Mouse (Mus musculus) c-Kit-negative CD71-positive TER-119-positive erythroid progenitor cells, embryonic 14.5 days (primary cell): ENCODE measurements around the gene Pdzd9.
A peak's percentile ranks its signal among the peaks of the same experiment; 100 is the strongest.
"Not testable (repeated sequence)": the region's sequence is repeated elsewhere in the genome, so short reads cannot be mapped to it uniquely, and the experiment has no call there.

ENCODE experiments used
- DNase-seq: peaks from one replicate; pipeline ENCODE4 v3.0.0-alpha.2; 2013; ENCODE audit warnings: low read depth, low spot score

Gene Pdzd9

DNA sequence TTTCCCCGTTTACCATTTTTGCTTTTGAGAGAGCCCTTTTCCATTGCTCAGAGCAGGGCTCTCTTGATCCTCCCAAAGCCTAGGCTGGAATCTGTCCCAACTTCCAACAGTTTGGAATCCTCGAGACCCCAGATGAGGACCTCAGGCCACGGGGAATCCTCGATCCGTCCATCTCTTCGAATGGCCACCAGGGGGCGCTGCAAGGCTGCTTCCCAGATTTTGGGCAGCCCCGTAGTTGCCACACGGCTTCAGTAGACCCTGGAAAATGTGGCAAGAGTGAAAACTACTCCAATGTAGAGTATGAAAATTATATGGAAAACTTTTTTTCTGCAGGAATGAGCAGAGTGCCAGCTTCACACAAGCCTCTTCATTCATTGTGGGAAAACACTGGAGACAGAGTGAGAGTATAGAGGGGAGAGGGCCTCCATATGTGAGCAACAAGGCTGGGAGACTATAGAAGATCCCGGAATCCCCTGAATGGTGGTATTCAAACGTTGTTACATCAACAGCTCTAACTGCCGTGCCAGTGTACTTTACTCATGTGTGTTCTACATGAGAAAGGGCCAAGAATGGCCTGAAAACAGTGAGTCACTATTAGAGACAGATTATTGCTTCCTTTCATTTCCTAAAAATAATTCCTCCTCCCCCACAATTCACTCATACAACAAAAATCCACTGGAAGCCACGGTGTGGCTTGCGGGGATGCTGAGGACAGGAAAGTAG lies at the start of gene Pdzd9:
TSS of gene Pdzd9 (minus strand) at position 191 of the 723 bp plus-strand sequence.
- DNase-seq, result no peak

- no peak for DNase-seq
Observed at GRCm38 (mm10) chr7:120717261-120717660, 47.1 kb upstream of the Pdzd9 start.

- not testable (repeated sequence) for DNase-seq
Observed at GRCm38 (mm10) chr7:120713951-120714350, 43.8 kb upstream of the Pdzd9 start.

GRCm38 (mm10) chr7:120713225-120713624 lies 43.1 kb upstream of the Pdzd9 start:
- no peak for DNase-seq

GRCm38 (mm10) chr7:120712071-120712470 lies 41.9 kb upstream of the Pdzd9 start:
- DNase-seq, result no peak

- no peak for DNase-seq
Observed at GRCm38 (mm10) chr7:120703888-120704287, 33.7 kb upstream of the Pdzd9 start.

GRCm38 (mm10) chr7:120699586-120699985 lies 29.4 kb upstream of the Pdzd9 start:
- no peak for DNase-seq

DNA sequence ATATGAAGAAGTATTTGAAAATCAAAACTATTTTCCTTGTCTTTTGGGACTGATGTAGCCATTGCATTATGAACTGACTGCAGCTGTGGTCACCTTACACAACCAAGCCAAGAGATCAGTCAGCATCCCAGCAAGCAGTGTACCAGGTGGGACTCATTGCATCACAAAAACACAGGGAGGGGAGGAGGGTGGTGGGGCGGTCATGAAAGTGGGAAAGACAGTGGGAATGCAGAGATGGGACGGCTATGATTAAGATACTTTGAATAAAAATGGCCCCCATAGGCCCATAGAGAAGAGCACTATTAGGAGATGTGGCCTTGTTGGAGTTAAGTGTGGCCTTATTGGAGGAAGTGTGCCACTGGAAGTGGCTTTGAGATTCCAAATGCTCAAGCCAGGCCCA lies 26.2 kb upstream of the Pdzd9 start:
- DNase-seq, result no peak

DNA sequence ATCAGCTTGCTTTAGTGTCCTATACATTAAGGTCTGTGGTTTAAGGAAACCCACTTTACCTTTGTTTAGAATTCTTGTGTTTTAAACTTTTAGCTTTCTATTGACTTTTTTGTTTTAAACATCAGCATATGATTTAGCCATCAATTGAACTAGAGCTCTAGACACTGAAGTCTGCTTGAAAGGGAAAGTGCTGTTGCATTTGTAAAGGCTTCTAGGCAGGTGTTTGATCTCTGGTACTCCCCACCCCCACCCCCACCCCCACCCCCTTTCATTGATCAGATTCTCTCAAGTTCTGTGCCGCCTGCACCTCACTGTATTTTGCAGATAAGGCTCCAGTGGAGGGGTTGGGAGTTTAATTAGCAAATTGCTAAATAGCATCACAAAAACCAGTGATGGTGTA lies 25.5 kb upstream of the Pdzd9 start:
- no peak for DNase-seq

DNA sequence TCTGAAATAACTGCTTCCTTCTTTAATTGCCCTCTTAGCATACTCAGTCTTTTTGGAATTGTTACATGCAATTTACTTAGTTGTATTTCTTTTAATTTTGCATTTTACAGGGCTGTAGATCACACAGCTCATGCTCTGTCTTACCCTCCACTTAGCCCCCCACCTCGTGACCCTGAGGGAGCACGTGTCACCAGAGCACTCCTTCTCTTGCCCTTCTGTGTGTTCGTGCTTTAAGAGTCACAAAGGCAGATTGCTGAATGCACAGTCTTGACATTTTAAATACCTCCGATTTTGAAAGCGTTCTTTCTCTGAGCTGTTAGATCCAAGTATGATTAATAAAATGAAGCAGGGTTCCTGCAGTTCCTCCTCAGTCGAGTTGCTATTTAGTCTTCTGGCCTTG lies 25.1 kb upstream of the Pdzd9 start:
- no peak for DNase-seq

- DNase-seq, result no peak
Observed at GRCm38 (mm10) chr7:120693831-120694375, 23.8 kb upstream of the Pdzd9 start.

- DNase-seq, result no peak
Observed at GRCm38 (mm10) chr7:120690634-120691033, 20.5 kb upstream of the Pdzd9 start.

GRCm38 (mm10) chr7:120685227-120685626 lies 15.1 kb upstream of the Pdzd9 start:
- no peak for DNase-seq

GRCm38 (mm10) chr7:120684731-120685161 lies 14.6 kb upstream of the Pdzd9 start:
- DNase-seq, result no peak

- DNase-seq, result no peak
Observed at GRCm38 (mm10) chr7:120682002-120682401, 11.9 kb upstream of the Pdzd9 start.

- DNase-seq, result no peak
Observed at GRCm38 (mm10) chr7:120679023-120679422, 8.9 kb upstream of the Pdzd9 start.

- no peak for DNase-seq
Observed at GRCm38 (mm10) chr7:120677764-120678531, 7.8 kb upstream of the Pdzd9 start.

GRCm38 (mm10) chr7:120677001-120677643 lies 7.0 kb upstream of the Pdzd9 start, which contains the start of gene Mosmo:
Mosmo (plus strand) TSS chr7:120677618.
- DNase-seq, result peak; percentile 45

- no peak for DNase-seq
Observed at GRCm38 (mm10) chr7:120671271-120671670, 1.1 kb upstream of the Pdzd9 start.

DNA sequence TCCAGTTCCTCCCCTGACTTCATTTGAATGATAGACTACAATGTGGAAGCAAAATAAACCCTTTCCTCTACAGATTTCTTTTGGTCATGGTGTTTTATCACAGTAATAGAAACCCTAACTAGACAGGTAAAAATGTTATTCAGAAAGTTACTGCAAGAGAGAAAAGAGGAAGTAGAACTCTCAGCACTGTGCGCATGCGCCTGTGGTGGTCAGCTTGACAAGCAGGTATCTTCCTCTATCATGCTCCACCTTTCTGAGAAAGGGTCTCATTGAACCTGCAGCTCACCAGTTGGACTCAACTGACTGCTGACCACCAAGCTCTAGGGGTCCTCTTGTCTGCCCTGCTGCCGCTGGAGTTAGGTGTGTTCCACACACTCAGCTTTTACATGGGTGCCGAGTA lies 8.1 kb downstream of the Pdzd9 start:
- no peak for DNase-seq

DNA sequence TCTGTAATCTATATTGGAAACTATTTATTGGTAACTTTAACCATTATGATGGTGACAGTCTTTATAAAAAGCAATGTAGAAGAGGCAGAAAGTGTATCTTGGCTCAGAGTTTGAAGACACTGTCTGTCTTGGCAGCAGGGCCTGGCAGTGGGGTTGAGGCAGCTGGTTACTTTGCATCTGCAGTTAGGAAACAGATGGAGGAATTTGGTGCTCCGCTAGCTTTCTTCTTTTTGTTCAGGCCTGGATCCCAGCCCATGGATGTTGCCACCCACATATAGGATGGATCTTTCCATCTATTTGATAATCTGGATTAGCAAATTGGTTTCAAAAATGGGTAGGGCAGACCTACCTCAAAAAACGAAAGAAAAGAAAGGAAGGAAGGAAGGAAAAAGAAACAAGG lies 22.3 kb downstream of the Pdzd9 start:
- DNase-seq, result no peak

DNA sequence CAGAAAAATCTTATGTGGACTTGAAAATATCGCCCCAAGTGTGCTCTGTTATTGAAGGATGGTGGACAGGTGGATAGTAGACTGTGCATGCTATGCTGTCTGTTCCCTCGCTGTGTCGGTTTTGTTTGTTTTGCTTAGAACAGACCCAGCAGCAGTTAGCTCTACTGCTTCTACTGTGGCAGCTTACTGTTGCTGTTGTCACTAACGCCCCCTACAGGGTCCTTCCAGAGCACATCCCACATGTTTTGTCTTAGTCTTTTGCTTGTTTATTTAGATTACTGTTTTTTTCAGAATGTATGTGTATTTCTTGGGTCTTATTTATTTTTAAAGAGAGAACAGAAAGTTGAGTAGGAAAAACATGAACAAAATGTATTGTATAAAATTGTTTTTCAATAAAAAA lies 26.9 kb downstream of the Pdzd9 start:
- DNase-seq, result no peak
